Mouse (Mus musculus): ENCODE measurements around the gene Kctd7. TPM values are rescaled to one million over a fixed set of nuclear protein-coding genes. Genes with fewer than 3 reads are reported as not detected.

The Kctd7 gene
- total and polyA plus RNA-seq, 2 experiments from 2014 or later: 12.2 to 19.5 TPM

DNA sequence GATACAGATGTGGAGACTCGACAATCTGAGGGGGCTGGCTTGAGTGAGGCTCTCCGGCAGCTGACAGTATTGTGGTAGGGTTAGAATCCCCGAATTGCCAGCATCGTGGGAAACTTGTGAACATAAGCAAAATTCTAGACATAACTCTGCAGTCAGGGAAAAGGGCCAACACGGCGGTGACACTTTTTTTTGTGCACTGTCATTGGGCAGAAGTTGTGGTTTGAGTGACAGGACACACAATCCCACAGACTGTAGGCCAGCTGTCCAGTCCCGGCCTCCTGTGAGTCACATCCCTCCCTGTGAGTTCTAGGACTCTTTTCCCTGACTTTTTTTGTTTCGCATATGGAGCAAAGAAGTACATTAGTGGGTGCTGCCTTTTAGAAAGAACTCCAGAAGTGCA is 1.3 kb downstream of the Kctd7 start:
- H3K4me3 ChIP-seq (ENCODE audit: low read depth, low read length): peak overlapping the region; percentile 74

DNA sequence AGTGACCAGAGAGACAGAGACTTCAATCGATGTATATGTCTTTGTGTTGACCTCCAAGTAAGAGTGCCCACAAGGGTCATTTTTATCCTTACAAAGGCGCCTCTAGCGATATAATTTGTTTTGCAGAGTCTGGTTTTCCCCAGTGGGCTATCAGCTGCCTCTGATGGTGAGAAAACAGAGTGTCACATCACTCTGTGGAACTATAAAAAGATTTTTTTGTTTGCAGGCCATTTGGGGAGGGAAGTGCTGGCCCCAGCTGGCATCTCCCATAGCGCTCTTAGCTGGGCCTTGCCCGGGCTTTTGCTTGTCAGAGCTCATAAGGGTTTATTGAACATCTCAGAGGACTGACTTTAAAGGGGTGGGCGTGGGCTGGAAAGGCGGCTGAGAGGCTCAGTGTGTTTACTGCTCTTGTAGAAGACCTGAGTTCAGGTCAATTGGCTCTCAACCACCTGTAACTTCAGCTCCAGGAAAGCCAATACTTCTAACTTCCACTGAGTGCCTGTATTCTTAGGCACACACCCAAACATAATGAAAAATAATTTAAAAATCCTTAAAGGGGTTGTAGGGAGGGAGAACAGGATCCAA is 5.2 kb downstream of the Kctd7 start:
- H3K27ac ChIP-seq (ENCODE audit: low read depth, low read length): no peak overlapping the region
- ATAC-seq (ENCODE audit: low FRiP score) (no peak), DNase-seq (ENCODE audit: low spot score) (no peak)
- H3K4me1 ChIP-seq (ENCODE audit: insufficient read depth, low read length): no peaks in the 10 kb centered on the region; the same call in 1 of the 2 replicates
- H3K27me3 ChIP-seq (ENCODE audit: insufficient read depth, low read length): no peaks in the 10 kb centered on the region
- H3K36me3 ChIP-seq (ENCODE audit: insufficient read depth, low read length): peaks cover 28% of the 10 kb centered on the region
- H3K4me2 ChIP-seq (ENCODE audit: low read depth, low read length, poor library complexity, severe bottlenecking): no peak overlapping the region
- H3K9me3 ChIP-seq (ENCODE audit: low read length): no peaks in the 10 kb centered on the region
- H3K9ac ChIP-seq (replicated peaks; ENCODE audit: low read length, poor library complexity, severe bottlenecking): no peak overlapping the region
- no peak overlapping the region for H3K4me3 ChIP-seq (ENCODE audit: low read depth, low read length)
- WGBS: 85% methylated on average over 7 of the region's 7 CpGs
- TF ChIP-seq CTCF (IDR thresholded peaks at IDR 0.05): no peak

More for the DNA sequence above, 1.3 kb downstream of the Kctd7 start:
- ATAC-seq (ENCODE audit: low FRiP score): no peak
- DNase-seq (ENCODE audit: low spot score): no peak
- peak overlapping the region; percentile 83 for H3K9ac ChIP-seq (replicated peaks; ENCODE audit: low read length, poor library complexity, severe bottlenecking)
- peak overlapping the region; percentile 71 for H3K4me2 ChIP-seq (ENCODE audit: low read depth, low read length, poor library complexity, severe bottlenecking)
- H3K4me1 ChIP-seq (ENCODE audit: insufficient read depth, low read length): no peaks in the 10 kb centered on the region; the same call in 1 of the 2 replicates
- peaks cover 8% of the 10 kb centered on the region; the same call in 1 of the 2 replicates for H3K36me3 ChIP-seq (ENCODE audit: insufficient read depth, low read length)
- TF ChIP-seq CTCF (IDR thresholded peaks at IDR 0.05): no peak
- WGBS: 84% methylated on average over 8 of the region's 8 CpGs
- H3K27ac ChIP-seq (ENCODE audit: low read depth, low read length): no peak overlapping the region
- H3K9me3 ChIP-seq (ENCODE audit: low read length): no peaks in the 10 kb centered on the region
- H3K27me3 ChIP-seq (ENCODE audit: insufficient read depth, low read length): no peaks in the 10 kb centered on the region

GRCm38 (mm10) chr5:130154286-130154685 is 9.6 kb downstream of the Kctd7 start:
- no peak for TF ChIP-seq CTCF (IDR thresholded peaks at IDR 0.05)
- ATAC-seq (ENCODE audit: low FRiP score): no peak
- no peak overlapping the region for H3K27ac ChIP-seq (ENCODE audit: low read depth, low read length)
- 91% methylated on average over 2 of the region's 2 CpGs for WGBS
- no peaks in the 10 kb centered on the region for H3K4me1 ChIP-seq (ENCODE audit: insufficient read depth, low read length)
- peaks cover 28% of the 10 kb centered on the region for H3K36me3 ChIP-seq (ENCODE audit: insufficient read depth, low read length)
- H3K4me3 ChIP-seq (ENCODE audit: low read depth, low read length): no peak overlapping the region
- no peak overlapping the region for H3K9ac ChIP-seq (replicated peaks; ENCODE audit: low read length, poor library complexity, severe bottlenecking)
- DNase-seq (ENCODE audit: low spot score): no peak
- no peaks in the 10 kb centered on the region for H3K9me3 ChIP-seq (ENCODE audit: low read length)
- H3K4me2 ChIP-seq (ENCODE audit: low read depth, low read length, poor library complexity, severe bottlenecking): no peak overlapping the region
- no peaks in the 10 kb centered on the region for H3K27me3 ChIP-seq (ENCODE audit: insufficient read depth, low read length)

DNA sequence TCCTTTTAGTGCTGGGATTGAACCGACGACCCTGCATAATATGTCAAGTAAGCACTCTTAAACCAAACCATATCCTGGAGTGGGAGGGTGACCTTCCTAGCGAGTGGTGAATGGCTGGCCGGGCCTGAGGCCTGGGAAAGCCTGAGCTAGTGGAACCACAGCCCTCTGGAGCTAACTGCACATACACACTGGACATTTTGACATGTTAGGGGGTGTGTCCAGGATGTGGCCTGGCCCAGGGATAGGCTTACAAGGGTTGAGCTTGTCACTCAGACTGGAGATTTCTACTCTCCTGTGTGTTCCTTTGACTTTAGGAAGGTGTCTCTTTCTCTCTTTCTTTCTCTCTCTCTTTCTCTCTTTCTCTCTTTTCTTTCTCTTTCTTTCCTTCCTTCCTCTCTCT is 13.9 kb downstream of the Kctd7 start:
- no peak for TF ChIP-seq CTCF (IDR thresholded peaks at IDR 0.05)
- no peak for ATAC-seq (ENCODE audit: low FRiP score)
- no peaks in the 10 kb centered on the region for H3K4me1 ChIP-seq (ENCODE audit: insufficient read depth, low read length)
- H3K9me3 ChIP-seq (ENCODE audit: low read length): no peaks in the 10 kb centered on the region
- H3K36me3 ChIP-seq (ENCODE audit: insufficient read depth, low read length): no peaks in the 10 kb centered on the region
- no peaks in the 10 kb centered on the region for H3K27me3 ChIP-seq (ENCODE audit: insufficient read depth, low read length)
- no peak overlapping the region for H3K27ac ChIP-seq (ENCODE audit: low read depth, low read length)
- no peak overlapping the region for H3K4me3 ChIP-seq (ENCODE audit: low read depth, low read length)
- 77% methylated on average over 4 of the region's 4 CpGs for WGBS
- no peak overlapping the region for H3K4me2 ChIP-seq (ENCODE audit: low read depth, low read length, poor library complexity, severe bottlenecking)
- H3K9ac ChIP-seq (replicated peaks; ENCODE audit: low read length, poor library complexity, severe bottlenecking): no peak overlapping the region
- DNase-seq (ENCODE audit: low spot score): no peak

GRCm38 (mm10) chr5:130159761-130160201 is 15.1 kb downstream of the Kctd7 start:
- no peaks in the 10 kb centered on the region for H3K36me3 ChIP-seq (ENCODE audit: insufficient read depth, low read length)
- no peak overlapping the region for H3K4me2 ChIP-seq (ENCODE audit: low read depth, low read length, poor library complexity, severe bottlenecking)
- H3K27me3 ChIP-seq (ENCODE audit: insufficient read depth, low read length): no peaks in the 10 kb centered on the region
- H3K9ac ChIP-seq (replicated peaks; ENCODE audit: low read length, poor library complexity, severe bottlenecking): no peak overlapping the region
- no peak overlapping the region for H3K27ac ChIP-seq (ENCODE audit: low read depth, low read length)
- ATAC-seq (ENCODE audit: low FRiP score): no peak
- no peak overlapping the region for H3K4me3 ChIP-seq (ENCODE audit: low read depth, low read length)
- WGBS: 60% methylated on average over 7 of the region's 7 CpGs
- H3K9me3 ChIP-seq (ENCODE audit: low read length): no peaks in the 10 kb centered on the region
- DNase-seq (ENCODE audit: low spot score): no peak
- no peak for TF ChIP-seq CTCF (IDR thresholded peaks at IDR 0.05)
- no peaks in the 10 kb centered on the region for H3K4me1 ChIP-seq (ENCODE audit: insufficient read depth, low read length)

DNA sequence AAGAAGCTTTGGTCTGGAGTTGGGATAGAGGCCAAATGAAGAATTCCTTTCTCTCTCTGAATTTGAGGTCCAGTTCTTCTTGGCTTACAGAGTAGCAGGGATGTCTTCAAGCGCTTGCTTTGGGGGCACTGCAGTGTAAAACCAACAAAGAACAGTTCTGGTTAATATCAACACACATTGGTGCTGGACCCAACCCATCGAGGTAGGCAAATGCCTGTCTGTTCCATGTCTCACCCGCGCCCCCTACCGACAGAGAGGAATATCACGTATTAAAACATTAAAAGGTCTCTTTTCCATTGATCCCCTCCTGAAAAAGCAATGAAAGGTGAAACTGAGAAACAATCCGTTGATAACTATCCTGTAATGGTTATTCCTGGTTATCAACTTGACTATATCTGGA is 19.0 kb downstream of the Kctd7 start:
- no peaks in the 10 kb centered on the region for H3K4me1 ChIP-seq (ENCODE audit: insufficient read depth, low read length)
- ATAC-seq (ENCODE audit: low FRiP score) (no peak), DNase-seq (ENCODE audit: low spot score) (peak; percentile 62)
- H3K27ac ChIP-seq (ENCODE audit: low read depth, low read length): no peak overlapping the region
- WGBS: 5% methylated on average over 7 of the region's 7 CpGs
- H3K9me3 ChIP-seq (ENCODE audit: low read length): no peaks in the 10 kb centered on the region
- no peak overlapping the region for H3K4me2 ChIP-seq (ENCODE audit: low read depth, low read length, poor library complexity, severe bottlenecking)
- H3K27me3 ChIP-seq (ENCODE audit: insufficient read depth, low read length): no peaks in the 10 kb centered on the region
- H3K4me3 ChIP-seq (ENCODE audit: low read depth, low read length): no peak overlapping the region
- TF ChIP-seq CTCF (IDR thresholded peaks at IDR 0.05): peak; percentile 78
- H3K9ac ChIP-seq (replicated peaks; ENCODE audit: low read length, poor library complexity, severe bottlenecking): no peak overlapping the region
- no peaks in the 10 kb centered on the region for H3K36me3 ChIP-seq (ENCODE audit: insufficient read depth, low read length)
